Mouse (Mus musculus) monocyte, adult 2 months (primary cell): ENCODE results near the gene Fbxw8.

ENCODE experiments used
- DNase-seq, 2 experiments: peaks; one replicate each; pipeline ENCODE4 v3.0.0; 2022; ENCODE audit warnings: low spot score in 2 of 2, low read depth in 1 of 2

The Fbxw8 gene

DNA sequence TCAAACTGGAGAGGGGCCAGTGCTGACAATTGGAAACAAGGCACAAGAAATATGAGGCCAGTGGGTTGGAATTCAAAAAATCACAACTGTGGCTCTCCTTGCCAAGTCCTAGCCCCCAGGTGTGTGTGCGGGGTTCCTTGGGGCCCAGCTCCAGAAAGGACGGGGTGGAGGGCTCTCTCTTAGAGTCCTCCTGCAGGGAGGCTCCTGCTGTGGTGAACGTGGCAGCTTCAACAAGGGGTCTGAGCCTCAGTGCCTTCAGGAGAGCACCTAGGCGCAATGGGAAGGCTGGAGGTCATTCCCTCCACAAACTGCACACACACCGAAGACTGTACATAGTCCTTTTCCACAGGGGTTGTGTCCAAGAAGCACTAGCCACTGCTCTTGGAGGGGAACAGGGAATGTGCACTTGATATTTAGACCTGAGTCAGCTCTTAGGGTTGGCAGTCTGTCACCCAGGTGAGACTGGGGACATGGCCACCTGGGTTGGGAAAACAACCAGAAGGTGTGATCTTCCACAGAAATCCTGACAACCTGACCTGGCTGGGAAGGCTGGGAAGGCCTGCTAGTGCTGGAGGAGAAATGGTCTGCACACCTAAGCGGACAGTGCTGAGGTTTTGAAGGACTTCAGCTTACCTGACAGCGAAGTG is 46.3 kb downstream of the Fbxw8 start:
- no peak for DNase-seq

- no peak for DNase-seq
These were observed 47.0 kb downstream of the Fbxw8 start for GRCm38 (mm10) chr5:118108124-118108793.

GRCm38 (mm10) chr5:118106667-118107066 is 48.6 kb downstream of the Fbxw8 start:
- no peak for DNase-seq

DNA sequence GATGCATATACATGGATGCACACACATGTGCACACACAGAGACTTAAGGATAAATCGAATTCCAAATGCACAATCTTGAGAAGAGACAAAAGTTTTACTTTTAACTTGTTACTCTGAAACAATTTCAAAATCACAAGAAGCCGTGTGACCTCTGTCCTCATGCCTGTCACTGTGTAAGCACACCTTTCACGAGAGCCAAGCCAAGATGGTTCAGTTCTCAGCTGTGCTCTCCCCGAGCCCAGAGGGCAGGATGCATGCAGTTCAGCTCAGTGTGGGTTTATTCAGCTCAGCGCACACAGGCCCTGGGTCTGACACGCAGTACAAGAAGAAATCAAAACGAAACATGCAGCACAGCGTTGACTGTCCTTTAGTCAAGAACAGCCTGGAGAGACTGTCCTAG is 49.7 kb downstream of the Fbxw8 start:
- no peak for DNase-seq

GRCm38 (mm10) chr5:118099870-118100478 is 55.3 kb downstream of the Fbxw8 start:
- no peak for DNase-seq

DNA sequence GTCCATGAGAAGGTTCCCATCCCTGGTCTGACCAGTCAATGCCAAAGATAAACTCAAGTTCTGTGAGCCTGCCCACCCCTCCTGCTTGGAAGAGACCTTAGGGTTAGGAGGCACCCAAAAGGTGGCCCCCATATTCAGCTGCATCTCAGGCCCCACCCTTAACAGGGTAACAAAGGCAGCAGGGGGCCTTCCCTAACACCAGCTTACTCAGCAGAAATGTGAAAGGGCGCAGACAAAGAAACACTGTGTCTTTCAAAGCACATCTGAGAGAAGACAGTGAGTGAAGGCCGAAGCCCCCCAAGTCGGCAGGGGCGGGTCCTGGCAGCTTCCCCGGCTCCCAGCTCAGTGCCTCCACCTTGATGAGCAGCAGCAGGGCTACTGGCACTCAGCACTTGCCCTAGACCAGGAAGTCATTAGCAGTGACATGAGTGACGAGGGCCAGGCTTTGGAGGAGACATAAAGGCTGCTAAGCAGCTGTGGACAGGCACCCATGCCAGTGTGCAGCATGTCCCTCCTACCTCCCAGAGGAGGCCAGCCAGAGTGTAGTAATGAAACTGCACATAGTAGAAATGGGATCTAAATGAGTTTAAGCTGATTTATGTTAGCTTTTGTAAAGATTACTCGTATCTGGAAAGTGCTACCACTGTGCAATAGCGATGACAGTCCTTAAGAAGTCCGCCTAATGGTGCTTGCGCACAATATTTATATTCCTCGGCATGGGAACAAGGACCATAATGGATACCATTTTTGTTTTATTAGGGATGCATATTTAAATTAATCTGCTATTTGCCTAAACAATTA is 56.0 kb downstream of the Fbxw8 start:
- DNase-seq: no peak

DNA sequence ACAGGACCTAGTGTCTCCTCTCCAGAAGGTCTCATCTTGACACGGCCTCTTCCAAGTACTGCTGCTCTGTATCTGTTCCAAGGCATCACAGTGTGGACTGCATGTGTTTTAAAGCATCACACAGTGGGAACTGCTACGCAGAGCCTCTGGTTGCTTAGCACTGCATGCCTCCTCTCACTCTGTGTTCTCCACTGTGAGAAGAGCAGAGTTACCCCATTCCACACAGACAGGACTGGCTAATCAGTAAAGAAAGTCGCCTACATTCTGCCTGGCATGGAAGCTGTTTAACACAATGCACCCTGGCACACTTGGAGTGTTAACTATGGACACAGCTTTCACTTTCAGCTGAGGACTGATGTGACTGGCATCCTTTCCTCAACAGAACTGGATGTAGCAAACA is 58.9 kb downstream of the Fbxw8 start:
- DNase-seq: no peak

GRCm38 (mm10) chr5:118095849-118096248 is 59.4 kb downstream of the Fbxw8 start:
- no peak for DNase-seq

GRCm38 (mm10) chr5:118095433-118095832 is 59.8 kb downstream of the Fbxw8 start:
- DNase-seq: no peak

DNA sequence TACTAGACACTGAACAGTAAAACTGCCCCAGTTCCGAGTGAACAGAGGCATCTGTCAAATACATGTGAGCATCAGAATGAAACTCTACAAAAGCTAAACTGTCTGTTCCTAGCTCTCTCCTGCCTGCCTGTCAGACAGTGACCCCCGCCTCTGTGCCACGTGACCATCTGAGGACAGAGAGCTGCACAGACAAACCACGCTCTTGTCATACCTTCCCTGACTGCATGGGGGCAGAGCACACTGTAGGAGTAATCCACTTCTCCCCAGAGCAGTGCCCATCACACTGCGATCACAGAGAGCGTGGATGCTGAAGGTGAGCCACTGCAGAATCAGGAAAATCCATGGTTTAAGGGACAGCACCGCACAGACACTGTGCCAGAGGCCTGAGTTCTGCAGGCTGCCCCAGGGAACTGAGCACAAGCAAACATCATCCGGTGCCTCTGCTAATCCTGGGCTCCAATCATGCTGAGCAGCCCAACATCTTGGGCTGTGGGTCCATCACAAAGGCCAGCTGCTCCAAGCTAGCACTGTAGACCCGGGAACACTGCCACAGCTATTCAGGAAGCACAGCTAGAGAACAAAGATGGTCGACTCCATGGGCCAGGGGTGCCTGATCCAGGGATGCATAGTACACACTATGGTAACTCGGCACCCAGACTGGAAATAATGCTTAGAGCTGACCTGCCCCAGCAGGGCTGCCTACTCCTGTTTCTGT is 61.8 kb downstream of the Fbxw8 start:
- DNase-seq: no peak

GRCm38 (mm10) chr5:118090837-118091236 is 64.4 kb downstream of the Fbxw8 start:
- no peak for DNase-seq

DNA sequence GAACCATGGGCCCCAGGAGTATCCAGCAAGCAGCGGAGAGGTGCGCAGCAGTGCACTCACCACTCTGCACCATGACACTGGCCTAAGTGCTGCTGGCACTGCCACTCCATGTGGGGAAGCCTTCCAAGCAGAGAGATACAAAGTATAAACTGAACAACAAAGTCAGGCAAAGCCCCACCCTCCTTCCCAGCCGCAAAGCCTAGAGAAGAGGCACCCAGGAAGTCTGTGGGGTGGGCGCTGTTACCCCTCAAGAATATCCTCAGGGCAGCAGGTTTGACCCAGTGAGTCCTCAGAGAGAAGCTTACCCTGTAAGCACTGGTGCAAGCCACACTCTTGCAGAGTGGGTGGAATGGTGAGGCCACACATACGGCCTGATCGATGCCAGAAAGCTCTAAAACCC is 65.2 kb downstream of the Fbxw8 start:
- DNase-seq: no peak

GRCm38 (mm10) chr5:118089102-118089501 is 66.2 kb downstream of the Fbxw8 start:
- no peak for DNase-seq

- no peak for DNase-seq
These were observed 68.3 kb downstream of the Fbxw8 start for GRCm38 (mm10) chr5:118086956-118087355.

GRCm38 (mm10) chr5:118085313-118085712 is 70.0 kb downstream of the Fbxw8 start:
- no peak for DNase-seq

- DNase-seq: no peak
These were observed 71.0 kb downstream of the Fbxw8 start for GRCm38 (mm10) chr5:118084171-118084727.

GRCm38 (mm10) chr5:118083060-118083638 is 72.1 kb downstream of the Fbxw8 start:
- no peak for DNase-seq

GRCm38 (mm10) chr5:118081996-118082395 is 73.3 kb downstream of the Fbxw8 start:
- DNase-seq: no peak

DNA sequence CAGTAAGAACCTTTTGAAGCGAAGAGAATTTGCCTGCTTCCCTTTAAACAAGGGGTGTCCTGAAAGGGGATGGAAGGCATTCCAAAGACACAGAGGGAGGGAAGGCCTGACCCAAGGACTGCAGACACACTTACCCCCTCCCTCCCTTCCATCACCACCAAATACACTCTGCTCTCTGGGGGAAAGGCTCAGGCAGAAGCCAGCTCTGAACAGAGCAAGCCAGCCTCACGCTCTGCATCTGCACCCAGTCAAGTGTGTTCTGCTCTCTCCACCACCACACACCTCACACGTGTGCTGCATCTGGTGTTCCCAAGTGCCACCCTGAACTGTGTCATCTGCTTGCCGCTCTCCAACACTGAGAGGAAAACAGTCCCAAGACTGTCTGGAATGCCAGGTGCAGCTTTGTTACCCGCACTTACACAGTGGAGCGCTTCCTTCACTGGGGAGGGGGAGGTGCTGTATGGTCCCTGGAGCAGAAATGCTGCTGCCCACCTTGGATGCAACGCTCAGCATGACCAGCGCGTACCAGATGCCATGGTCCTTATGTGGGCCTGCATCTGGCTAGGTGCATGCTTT is 73.8 kb downstream of the Fbxw8 start:
- no peak for DNase-seq

DNA sequence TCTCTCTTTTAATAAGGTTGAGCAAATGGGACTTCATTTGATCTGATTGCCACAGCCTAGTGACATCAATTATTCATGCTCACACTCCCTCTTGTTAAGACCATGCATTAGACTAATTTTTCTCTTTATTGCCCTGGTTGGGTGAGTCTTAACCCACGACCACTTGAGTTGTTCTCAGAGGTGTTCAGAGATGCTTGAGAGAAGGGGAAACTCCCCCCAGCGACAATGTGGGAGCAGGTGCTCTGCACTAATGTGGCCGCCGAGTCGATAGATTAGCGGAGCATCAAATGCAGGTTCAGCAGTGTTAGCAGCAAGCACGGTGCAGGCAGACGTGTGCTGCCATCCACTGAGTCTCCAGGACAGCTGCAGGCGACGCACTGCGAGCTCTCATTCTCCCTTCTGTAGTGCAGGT is 75.4 kb downstream of the Fbxw8 start:
- no peak for DNase-seq
